Mouse (Mus musculus): ENCODE data around the gene Unc5a. TPM values are rescaled to one million over a fixed set of nuclear protein-coding genes. Genes with fewer than 3 reads are reported as not detected.

Gene Unc5a
- polyA plus RNA-seq, 2 experiments = 2.2 to 3.3 TPM

- TF ChIP-seq POLR2A (IDR thresholded peaks at IDR 0.05; ENCODE audit: borderline replicate concordance, extremely low read depth, insufficient read depth, insufficient read length) = no peak
- WGBS = 60% methylated on average over 2 of the region's 2 CpGs
- Histone ChIP-seq H3K4me1 (ENCODE audit: control insufficient read depth, insufficient read depth, low read length) (no peaks in the 10 kb centered on the region), H3K4me2 (replicated peaks; ENCODE audit: low read depth, low read length, severe bottlenecking) (no peak overlapping the region), H3K27me3 (ENCODE audit: control insufficient read depth, insufficient read depth, low read length) (no peaks in the 10 kb centered on the region; the same call in 1 of the 2 replicates), H3K27ac (replicated peaks; ENCODE audit: low read depth, low read length) (no peak overlapping the region), H3K4me3 (replicated peaks; ENCODE audit: low read length) (no peak overlapping the region), H3K36me3 (ENCODE audit: control insufficient read depth, insufficient read depth, low read length) (no peaks in the 10 kb centered on the region), H3K9ac (ENCODE audit: low read depth, low read length, severe bottlenecking) (no peak overlapping the region), H3K9me3 (ENCODE audit: control insufficient read depth, low read length) (no peaks in the 10 kb centered on the region)
- no peak for DNase-seq (ENCODE audit: low spot score)
- ATAC-seq (ENCODE audit: low FRiP score, low read depth) = no peak
Observed at GRCm38 (mm10) chr13:54983614-54984013, 34.4 kb downstream of the Unc5a start.

- Histone ChIP-seq H3K27me3 (ENCODE audit: control insufficient read depth, insufficient read depth, low read length) (no peaks in the 10 kb centered on the region), H3K4me3 (replicated peaks; ENCODE audit: low read length) (no peak overlapping the region), H3K9me3 (ENCODE audit: control insufficient read depth, low read length) (no peaks in the 10 kb centered on the region), H3K4me1 (ENCODE audit: control insufficient read depth, insufficient read depth, low read length) (no peaks in the 10 kb centered on the region), H3K27ac (replicated peaks; ENCODE audit: low read depth, low read length) (no peak overlapping the region), H3K4me2 (replicated peaks; ENCODE audit: low read depth, low read length, severe bottlenecking) (no peak overlapping the region), H3K9ac (ENCODE audit: low read depth, low read length, severe bottlenecking) (no peak overlapping the region), H3K36me3 (ENCODE audit: control insufficient read depth, insufficient read depth, low read length) (no peaks in the 10 kb centered on the region)
- ATAC-seq (ENCODE audit: low FRiP score, low read depth) (no peak), DNase-seq (ENCODE audit: low spot score) (no peak)
- WGBS = 71% methylated on average over 9 of the region's 9 CpGs
- no peak for TF ChIP-seq POLR2A (IDR thresholded peaks at IDR 0.05; ENCODE audit: borderline replicate concordance, extremely low read depth, insufficient read depth, insufficient read length)
Observed at GRCm38 (mm10) chr13:54987405-54987804, 38.2 kb downstream of the Unc5a start.

GRCm38 (mm10) chr13:54988181-54988760 is 39.1 kb downstream of the Unc5a start:
- WGBS = 39% methylated on average over 7 of the region's 7 CpGs

GRCm38 (mm10) chr13:54992215-54992614 is 43.0 kb downstream of the Unc5a start:
- Histone ChIP-seq H3K4me1 (ENCODE audit: control insufficient read depth, insufficient read depth, low read length) (no peaks in the 10 kb centered on the region), H3K27me3 (ENCODE audit: control insufficient read depth, insufficient read depth, low read length) (no peaks in the 10 kb centered on the region), H3K4me2 (replicated peaks; ENCODE audit: low read depth, low read length, severe bottlenecking) (no peak overlapping the region), H3K27ac (replicated peaks; ENCODE audit: low read depth, low read length) (no peak overlapping the region), H3K36me3 (ENCODE audit: control insufficient read depth, insufficient read depth, low read length) (no peaks in the 10 kb centered on the region), H3K9me3 (ENCODE audit: control insufficient read depth, low read length) (no peaks in the 10 kb centered on the region), H3K9ac (ENCODE audit: low read depth, low read length, severe bottlenecking) (no peak overlapping the region), H3K4me3 (replicated peaks; ENCODE audit: low read length) (no peak overlapping the region)
- ATAC-seq (ENCODE audit: low FRiP score, low read depth) = no peak
- WGBS = 71% methylated on average over 7 of the region's 7 CpGs
- no peak for TF ChIP-seq POLR2A (IDR thresholded peaks at IDR 0.05; ENCODE audit: borderline replicate concordance, extremely low read depth, insufficient read depth, insufficient read length)
- DNase-seq (ENCODE audit: low spot score) = no peak

More at GRCm38 (mm10) chr13:54988181-54988760, 39.1 kb downstream of the Unc5a start:
- Histone ChIP-seq H3K4me2 (replicated peaks; ENCODE audit: low read depth, low read length, severe bottlenecking) (no peak overlapping the region), H3K9me3 (ENCODE audit: control insufficient read depth, low read length) (no peaks in the 10 kb centered on the region), H3K4me1 (ENCODE audit: control insufficient read depth, insufficient read depth, low read length) (no peaks in the 10 kb centered on the region), H3K27me3 (ENCODE audit: control insufficient read depth, insufficient read depth, low read length) (no peaks in the 10 kb centered on the region), H3K27ac (replicated peaks; ENCODE audit: low read depth, low read length) (no peak overlapping the region), H3K4me3 (replicated peaks; ENCODE audit: low read length) (no peak overlapping the region), H3K36me3 (ENCODE audit: control insufficient read depth, insufficient read depth, low read length) (no peaks in the 10 kb centered on the region), H3K9ac (ENCODE audit: low read depth, low read length, severe bottlenecking) (no peak overlapping the region)
- TF ChIP-seq POLR2A (IDR thresholded peaks at IDR 0.05; ENCODE audit: borderline replicate concordance, extremely low read depth, insufficient read depth, insufficient read length) = no peak
- no peak for DNase-seq (ENCODE audit: low spot score)
- ATAC-seq (ENCODE audit: low FRiP score, low read depth) = no peak

- DNase-seq (ENCODE audit: low spot score) (no peak), ATAC-seq (ENCODE audit: low FRiP score, low read depth) (no peak)
- Histone ChIP-seq H3K27me3 (ENCODE audit: control insufficient read depth, insufficient read depth, low read length) (no peaks in the 10 kb centered on the region), H3K36me3 (ENCODE audit: control insufficient read depth, insufficient read depth, low read length) (no peaks in the 10 kb centered on the region), H3K4me1 (ENCODE audit: control insufficient read depth, insufficient read depth, low read length) (no peaks in the 10 kb centered on the region), H3K9ac (ENCODE audit: low read depth, low read length, severe bottlenecking) (no peak overlapping the region), H3K27ac (replicated peaks; ENCODE audit: low read depth, low read length) (no peak overlapping the region), H3K4me3 (replicated peaks; ENCODE audit: low read length) (no peak overlapping the region), H3K4me2 (replicated peaks; ENCODE audit: low read depth, low read length, severe bottlenecking) (no peak overlapping the region), H3K9me3 (ENCODE audit: control insufficient read depth, low read length) (no peaks in the 10 kb centered on the region)
- 30% methylated on average over 4 of the region's 4 CpGs for WGBS
- TF ChIP-seq POLR2A (IDR thresholded peaks at IDR 0.05; ENCODE audit: borderline replicate concordance, extremely low read depth, insufficient read depth, insufficient read length) = no peak
Observed at GRCm38 (mm10) chr13:54994576-54994975, 45.4 kb downstream of the Unc5a start.

Data from limb, embryonic 14.5 days (tissue).